Mouse (Mus musculus) kidney, adult 2 months (tissue): ENCODE data around the gene Agr2. TPM values are rescaled to one million over a fixed set of nuclear protein-coding genes. Genes with fewer than 3 reads are reported as not detected.

Source experiments
- DNase-seq: peaks from one replicate; pipeline ENCODE4 v3.0.0; 2021
- H3K27ac ChIP-seq: fragments of 200-500 bp; 2 replicates; pipeline ENCODE4 v1.5.1; 2012; ENCODE audit warnings: low read depth, low read length, control low read depth, inconsistent platforms; ENCODE audit not compliant: insufficient read depth
- H3K27me3 ChIP-seq: fragments of 200-500 bp; replicated peaks from 2 replicates; pipeline ENCODE4 v1.6.1; 2012; ENCODE audit warnings: mild to moderate bottlenecking, moderate library complexity, low read length, inconsistent platforms; ENCODE audit not compliant: control insufficient read depth, insufficient read depth
- H3K36me3 ChIP-seq: fragments of 200-500 bp; 2 replicates; pipeline ENCODE4 v1.6.1; 2012; ENCODE audit warnings: mild to moderate bottlenecking, moderate library complexity, low read length, inconsistent platforms; ENCODE audit not compliant: control insufficient read depth, insufficient read depth
- H3K4me1 ChIP-seq: fragments of 200-500 bp; 2 replicates; pipeline ENCODE4 v1.6.1; 2011; ENCODE audit warnings: low read length; ENCODE audit not compliant: control insufficient read depth, insufficient read depth
- H3K4me3 ChIP-seq: fragments of 200-500 bp; 2 replicates; pipeline ENCODE4 v1.5.1; 2011; ENCODE audit warnings: mild to moderate bottlenecking, low read depth, low read length, control low read depth; ENCODE audit not compliant: insufficient read depth
- CTCF ChIP-seq: fragments of 200-500 bp; conservative IDR thresholded peaks from 2 replicates; pipeline ENCODE4 v1.5.1; 2011; ENCODE audit warnings: low read depth, mild to moderate bottlenecking, control low read depth, low read length, moderate library complexity, mixed read lengths; ENCODE audit not compliant: insufficient read depth, insufficient read length
- POLR2A ChIP-seq: fragments of 200-500 bp; IDR thresholded peaks from one replicate; pipeline ENCODE4 v1.6.1; 2011; ENCODE audit warnings: low read depth, low read length, control low read depth
- WGBS: fragments of 180-500 bp; shearing (Covaris S2); methylation state at CpG from one replicate; pipeline ENCODE4 v1.1.7; 2018; 5-methylcytosine and 5-hydroxymethylcytosine counted together
- polyA plus RNA-seq: library from polyadenylated mRNA; depleted of rRNA; stranded (reverse); fragments of >200 nt; gene quantifications from 2 replicates; pipeline ENCODE4 v1.2.3, GENCODE M21; 2012

The Agr2 gene
- polyA plus RNA-seq, 1 experiment, result not detected

- no peaks in the 10 kb centered on the region for H3K27me3 ChIP-seq
- DNase-seq, result no peak
- H3K36me3 ChIP-seq, result no peaks in the 10 kb centered on the region
- WGBS, result 95% methylated on average over 4 of the region's 4 CpGs
- no peak for TF ChIP-seq CTCF
- TF ChIP-seq POLR2A, result no peak
- H3K4me3 ChIP-seq, result no peak overlapping the region
- no peak overlapping the region for H3K27ac ChIP-seq
- H3K4me1 ChIP-seq, result no peaks in the 10 kb centered on the region
Observed at GRCm38 (mm10) chr12:36026126-36026525, 33.4 kb downstream of the Agr2 start.

GRCm38 (mm10) chr12:36027171-36027570, 34.5 kb downstream of the Agr2 start:
- no peak overlapping the region for H3K27ac ChIP-seq
- no peak for DNase-seq
- no peak overlapping the region for H3K4me3 ChIP-seq
- no peaks in the 10 kb centered on the region for H3K36me3 ChIP-seq
- WGBS, result 94% methylated on average over 2 of the region's 2 CpGs
- no peaks in the 10 kb centered on the region for H3K4me1 ChIP-seq
- no peaks in the 10 kb centered on the region for H3K27me3 ChIP-seq
- TF ChIP-seq CTCF (no peak), POLR2A (no peak)

GRCm38 (mm10) chr12:36028968-36029645, 36.4 kb downstream of the Agr2 start:
- no peaks in the 10 kb centered on the region for H3K27me3 ChIP-seq
- TF ChIP-seq CTCF (no peak), POLR2A (no peak)
- DNase-seq, result no peak
- no peak overlapping the region for H3K4me3 ChIP-seq
- no peaks in the 10 kb centered on the region for H3K36me3 ChIP-seq
- H3K27ac ChIP-seq, result no peak overlapping the region
- 69% methylated on average over 5 of the region's 5 CpGs for WGBS
- no peaks in the 10 kb centered on the region for H3K4me1 ChIP-seq

- no peak overlapping the region for H3K27ac ChIP-seq
- H3K27me3 ChIP-seq, result no peaks in the 10 kb centered on the region
- WGBS, result 79% methylated on average over 5 of the region's 6 CpGs
Observed at GRCm38 (mm10) chr12:36029687-36030086, 37.0 kb downstream of the Agr2 start.

GRCm38 (mm10) chr12:36030660-36031363, 38.1 kb downstream of the Agr2 start:
- no peak overlapping the region for H3K27ac ChIP-seq
- no peaks in the 10 kb centered on the region for H3K36me3 ChIP-seq
- no peak overlapping the region for H3K4me3 ChIP-seq
- TF ChIP-seq POLR2A, result no peak
- TF ChIP-seq CTCF, result no peak
- 93% methylated on average over 12 of the region's 12 CpGs for WGBS
- DNase-seq, result no peak
- H3K4me1 ChIP-seq, result no peaks in the 10 kb centered on the region
- H3K27me3 ChIP-seq, result no peaks in the 10 kb centered on the region

More at GRCm38 (mm10) chr12:36029687-36030086, 37.0 kb downstream of the Agr2 start:
- no peaks in the 10 kb centered on the region for H3K4me1 ChIP-seq
- no peak for DNase-seq
- H3K36me3 ChIP-seq, result no peaks in the 10 kb centered on the region
- no peak overlapping the region for H3K4me3 ChIP-seq
- TF ChIP-seq POLR2A (no peak), CTCF (no peak)

GRCm38 (mm10) chr12:36032419-36032818, 39.7 kb downstream of the Agr2 start:
- peak; percentile 58 for DNase-seq
- H3K4me3 ChIP-seq, result no peak overlapping the region
- H3K36me3 ChIP-seq, result no peaks in the 10 kb centered on the region
- no peaks in the 10 kb centered on the region for H3K4me1 ChIP-seq
- WGBS, result 61% methylated on average over 4 of the region's 4 CpGs
- TF ChIP-seq POLR2A (no peak), CTCF (no peak)
- H3K27ac ChIP-seq, result peak overlapping the region; percentile 15; the same call in 1 of the 2 replicates
- H3K27me3 ChIP-seq, result no peaks in the 10 kb centered on the region

GRCm38 (mm10) chr12:36035501-36035900, 42.8 kb downstream of the Agr2 start:
- no peak overlapping the region for H3K27ac ChIP-seq
- TF ChIP-seq POLR2A, result no peak
- no peak for TF ChIP-seq CTCF

More at GRCm38 (mm10) chr12:36035501-36035900, 42.8 kb downstream of the Agr2 start:
- no peak for DNase-seq
- Histone ChIP-seq H3K36me3 (no peaks in the 10 kb centered on the region), H3K4me1 (no peaks in the 10 kb centered on the region), H3K4me3 (no peak overlapping the region), H3K27me3 (no peaks in the 10 kb centered on the region)
- WGBS, result 93% methylated on average over 6 of the region's 6 CpGs
